Mouse (Mus musculus) B cell, adult 2 months (primary cell): ENCODE results near the gene Tacc3.

Experiments
- DNase-seq, 2 experiments: peaks; one replicate each; pipeline ENCODE4 v3.0.0; 2022

Gene Tacc3

GRCm38 (mm10) chr5:33657787-33658663, at the start of gene Tacc3, which contains the start of gene Tmem129:
Tacc3 (plus strand) TSS chr5:33658128.
Tmem129 (minus strand) TSS chr5:33658416.
- DNase-seq = peak; percentile 94 to 96

GRCm38 (mm10) chr5:33609226-33609625, 48.7 kb upstream of the Tacc3 start:
- DNase-seq = no peak

- no peak for DNase-seq
Measured at GRCm38 (mm10) chr5:33611795-33612194, 46.1 kb upstream of the Tacc3 start.

GRCm38 (mm10) chr5:33614391-33614790, 43.5 kb upstream of the Tacc3 start:
- no peak for DNase-seq

DNA sequence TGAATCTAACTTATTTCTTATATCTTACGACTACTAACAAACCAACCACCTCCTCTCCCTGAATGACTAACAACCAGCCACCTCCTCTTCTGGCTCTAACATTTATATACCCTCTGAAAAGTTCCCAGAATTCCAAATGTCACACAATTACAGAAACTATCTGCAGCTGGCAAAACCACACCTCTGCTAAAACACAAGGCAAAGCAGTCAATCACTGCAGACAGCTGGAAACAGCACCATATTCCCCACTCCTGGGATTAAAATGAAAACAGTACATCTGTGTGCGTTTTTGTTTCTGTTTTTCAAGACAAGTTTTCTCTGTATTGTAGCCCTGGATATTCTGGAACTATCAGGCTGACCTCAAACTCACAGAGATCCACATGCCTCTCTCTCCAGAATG, 35.3 kb upstream of the Tacc3 start:
- no peak for DNase-seq

- no peak for DNase-seq
Measured at GRCm38 (mm10) chr5:33623766-33624165, 34.2 kb upstream of the Tacc3 start.

DNA sequence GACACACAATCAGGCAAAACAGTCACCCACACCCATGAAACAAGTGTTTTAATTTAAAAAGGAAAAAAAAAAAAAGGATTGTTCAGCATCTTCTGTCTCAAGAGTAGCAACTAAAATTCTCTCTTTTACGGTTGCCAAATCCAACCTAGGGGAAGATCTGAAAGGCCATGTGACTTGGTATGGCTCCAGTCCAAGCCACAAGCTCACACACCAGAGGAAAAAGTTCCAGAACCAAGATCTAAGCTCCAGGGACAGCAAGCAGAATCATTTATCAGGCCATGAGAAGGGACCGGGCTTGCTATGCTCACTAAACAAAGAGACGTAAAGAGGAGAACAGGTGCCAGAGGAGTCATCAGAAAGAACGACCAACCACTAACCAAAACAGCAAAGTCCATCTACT, 30.0 kb upstream of the Tacc3 start:
- no peak for DNase-seq

DNA sequence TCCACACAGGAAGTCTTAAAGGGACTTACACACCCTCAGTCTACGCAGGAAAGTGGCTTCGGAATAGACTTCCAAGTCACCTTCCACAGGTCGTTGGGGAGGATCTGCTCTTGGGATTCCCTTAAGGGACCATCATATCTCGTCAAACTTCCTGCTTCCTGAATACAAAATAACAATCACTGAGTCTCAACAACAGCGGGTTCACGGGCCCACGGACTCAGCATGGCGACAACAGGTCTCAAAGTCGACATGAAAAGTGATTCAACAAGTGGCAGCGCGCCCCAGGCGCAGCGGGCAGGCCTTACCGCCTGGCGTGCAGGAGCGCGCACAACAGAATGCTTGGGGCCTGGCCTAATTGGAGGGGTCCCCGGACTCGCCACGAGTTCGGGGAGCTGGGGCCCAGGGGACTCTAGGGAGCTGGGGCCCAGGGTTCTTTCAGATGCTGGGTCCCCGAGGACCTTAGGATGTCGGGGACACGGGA, 29.1 kb upstream of the Tacc3 start:
- DNase-seq = peak in 1 of 2 experiments; percentile 71

DNA sequence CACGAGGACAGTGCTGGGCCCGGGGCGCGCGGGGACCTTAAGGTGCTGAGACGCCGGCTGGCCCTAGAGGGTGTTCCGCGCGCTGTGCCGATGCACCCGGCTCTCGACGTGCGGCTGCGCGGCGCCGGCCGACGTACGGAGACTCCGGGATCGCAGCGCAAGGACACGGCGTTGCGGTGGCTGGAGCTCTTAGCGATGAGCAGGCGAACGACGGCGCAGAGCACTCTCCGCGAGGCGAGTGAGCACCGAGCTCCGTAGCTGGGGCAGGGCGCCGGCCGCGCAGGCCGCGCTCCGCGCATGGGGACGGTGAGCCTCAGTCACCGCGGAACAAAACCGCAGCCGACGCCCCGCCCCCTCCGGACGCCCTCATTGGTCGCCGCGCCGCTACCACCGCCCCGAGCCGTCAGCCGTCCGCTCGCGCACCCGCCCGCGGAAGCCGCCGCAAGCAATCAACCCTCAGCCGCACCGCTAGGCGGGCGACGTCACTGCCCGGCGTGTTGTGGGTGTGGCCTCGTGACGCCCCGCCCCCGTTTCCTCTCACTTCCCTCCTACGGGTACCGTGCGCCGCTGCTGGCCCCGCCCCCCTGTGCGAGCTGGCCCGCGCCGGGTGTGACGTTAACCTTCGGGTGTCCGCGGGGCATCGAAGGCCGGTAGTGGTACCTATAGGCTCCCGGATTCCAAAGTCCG, 28.5 kb upstream of the Tacc3 start, which contains the start of the genes Fam53a and Gm9903:
Gene Fam53a (minus strand): TSS at position 335 of the 687 bp plus-strand sequence.
Gene Gm9903 (plus strand): TSS at position 625 of the 687 bp plus-strand sequence.
- DNase-seq = peak; percentile 100

- no peak for DNase-seq
Measured at GRCm38 (mm10) chr5:33630061-33630460, 27.9 kb upstream of the Tacc3 start.

DNA sequence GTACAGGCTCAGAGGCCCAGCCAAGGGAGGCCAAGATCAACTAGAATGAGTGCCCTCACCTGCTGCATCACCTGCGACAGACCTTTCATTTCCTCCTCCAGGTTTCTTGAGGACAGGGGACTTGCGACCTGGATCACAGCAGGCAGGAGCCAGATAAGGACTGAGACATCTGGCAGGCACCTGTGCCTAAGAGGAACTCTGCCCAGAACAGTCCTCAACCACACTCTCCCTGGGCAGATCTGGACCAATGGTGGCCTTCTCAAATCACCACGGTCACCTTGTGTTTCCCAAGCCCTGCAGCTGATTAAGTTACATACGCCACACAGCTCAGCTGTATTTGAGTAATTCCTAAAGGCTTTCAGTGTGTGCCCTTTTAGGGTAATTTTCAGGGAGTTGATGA, 27.3 kb upstream of the Tacc3 start:
- no peak for DNase-seq

DNA sequence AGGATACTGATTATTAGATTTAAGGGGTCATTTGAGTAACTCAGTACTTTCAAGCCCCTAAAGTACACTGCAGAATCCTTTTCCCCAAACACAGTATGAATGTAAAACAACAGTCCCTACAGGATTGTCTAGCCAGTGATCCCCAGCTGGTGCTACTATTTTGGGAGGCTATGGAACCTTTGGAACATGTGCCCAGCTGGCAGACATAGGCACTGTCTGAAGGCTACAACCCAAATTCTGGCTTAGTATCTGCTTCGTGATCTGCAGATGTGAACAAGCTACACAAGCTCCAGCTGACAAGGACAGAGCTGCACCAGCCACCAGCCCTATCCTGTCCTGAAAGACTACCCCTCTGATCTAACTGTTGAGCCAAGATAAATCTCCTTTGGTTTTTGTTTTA, 25.4 kb upstream of the Tacc3 start:
- no peak for DNase-seq

DNA sequence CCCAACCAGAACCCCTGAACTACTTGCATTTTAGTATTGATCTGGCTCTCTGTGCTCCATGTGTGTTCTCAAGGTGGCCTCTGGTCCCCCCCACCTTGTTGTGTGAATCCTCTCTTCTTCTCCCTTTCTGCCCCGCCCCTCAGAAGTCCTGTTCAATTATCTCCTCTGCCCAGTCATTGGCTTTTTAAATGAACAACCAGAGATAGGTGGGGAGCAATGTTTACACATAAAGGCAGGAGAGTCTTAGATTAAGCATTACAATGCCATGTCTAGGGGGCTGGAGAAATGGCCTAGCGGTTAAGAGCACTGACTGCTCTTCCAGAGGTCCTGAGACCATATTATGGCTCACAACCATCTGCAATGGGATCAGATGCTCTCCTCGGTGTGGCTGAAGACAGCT, 22.6 kb upstream of the Tacc3 start:
- DNase-seq = no peak

- DNase-seq = no peak
Measured at GRCm38 (mm10) chr5:33637606-33638350, 20.1 kb upstream of the Tacc3 start.

DNA sequence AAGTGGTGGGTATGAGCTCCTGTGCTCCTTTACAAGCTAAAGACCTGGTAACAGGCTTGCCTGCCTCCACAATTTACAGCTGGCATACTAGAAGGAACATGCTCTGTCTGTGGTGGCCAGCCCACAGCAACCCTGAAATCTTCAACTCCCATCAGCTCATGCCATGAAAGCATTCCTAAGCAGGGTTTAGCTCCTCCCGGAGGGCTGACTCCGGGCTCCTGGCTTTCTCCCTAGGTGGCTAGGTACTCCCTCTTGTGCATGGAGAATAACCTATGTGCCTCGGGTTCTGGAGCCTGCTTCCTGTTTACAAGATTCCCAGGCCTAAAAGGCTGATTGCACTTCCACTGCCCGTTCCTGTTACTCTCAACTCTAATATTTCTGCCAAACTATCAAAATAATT, 19.1 kb upstream of the Tacc3 start:
- DNase-seq = no peak

DNA sequence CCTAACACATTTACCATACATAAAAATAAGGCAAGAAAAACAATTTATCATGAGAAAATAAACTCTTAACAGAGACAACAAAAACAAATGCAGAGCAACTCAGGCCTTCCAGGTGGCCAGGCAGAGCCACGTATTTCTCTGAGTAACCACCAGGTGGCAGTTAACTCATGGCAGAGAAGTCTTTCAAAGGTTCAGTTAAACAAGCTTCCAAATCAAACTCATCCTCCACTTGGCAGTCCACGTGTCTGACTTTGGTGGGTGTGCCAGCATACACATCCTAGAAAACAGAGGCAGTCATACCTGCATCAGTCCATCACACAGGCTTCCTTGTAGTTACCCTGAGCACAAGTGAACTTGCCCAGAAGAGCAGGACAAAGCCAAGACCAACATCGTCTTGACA, 17.3 kb upstream of the Tacc3 start:
- peak; percentile 65 to 68 for DNase-seq

GRCm38 (mm10) chr5:33651017-33651416, 6.9 kb upstream of the Tacc3 start:
- no peak for DNase-seq

- no peak for DNase-seq
Measured at GRCm38 (mm10) chr5:33651541-33651920, 6.4 kb upstream of the Tacc3 start.

- peak; percentile 95 to 97 for DNase-seq
Measured at GRCm38 (mm10) chr5:33651921-33652782, 5.8 kb upstream of the Tacc3 start, which contains the start of gene Slbp. Slbp (minus strand) TSS chr5:33652574.

DNA sequence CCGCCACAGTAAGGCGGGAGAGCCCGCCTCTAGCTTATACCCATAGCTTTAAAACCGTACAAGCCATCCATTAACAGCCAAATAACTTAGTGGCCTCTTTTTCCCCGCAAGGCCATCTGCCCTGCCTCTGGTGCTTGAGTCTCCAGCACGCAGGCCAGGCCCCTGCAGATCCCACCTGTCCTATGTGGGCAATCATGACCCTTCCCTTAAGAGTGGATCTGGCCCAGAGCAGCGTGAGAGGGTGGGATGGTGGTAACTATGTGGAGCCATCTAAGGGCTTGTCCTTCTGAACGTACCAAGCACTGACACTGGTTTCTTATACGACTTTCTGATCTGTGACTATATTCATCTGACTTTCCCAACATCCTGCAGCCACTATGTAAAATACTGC, 5.2 kb upstream of the Tacc3 start:
- DNase-seq = no peak

DNA sequence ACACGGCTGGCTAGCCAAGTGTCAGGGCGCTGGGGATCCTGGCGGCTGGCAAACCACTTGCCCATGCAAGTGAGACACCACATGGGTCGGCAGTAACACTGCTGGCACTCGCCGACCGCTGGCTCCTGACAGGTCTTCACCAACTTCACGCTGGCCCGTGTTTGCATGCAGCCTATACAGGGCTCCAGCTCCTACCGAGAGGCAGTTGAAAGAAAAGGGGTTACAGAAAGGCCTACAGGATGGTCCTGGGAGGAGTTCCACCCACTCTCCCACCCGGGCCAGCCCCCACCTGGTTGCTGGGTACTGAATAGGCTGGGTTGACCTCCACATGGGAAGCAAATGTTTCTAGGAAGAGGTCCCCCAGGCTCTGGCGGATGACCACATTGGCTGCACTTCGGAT, 3.5 kb upstream of the Tacc3 start:
- no peak for DNase-seq

DNA sequence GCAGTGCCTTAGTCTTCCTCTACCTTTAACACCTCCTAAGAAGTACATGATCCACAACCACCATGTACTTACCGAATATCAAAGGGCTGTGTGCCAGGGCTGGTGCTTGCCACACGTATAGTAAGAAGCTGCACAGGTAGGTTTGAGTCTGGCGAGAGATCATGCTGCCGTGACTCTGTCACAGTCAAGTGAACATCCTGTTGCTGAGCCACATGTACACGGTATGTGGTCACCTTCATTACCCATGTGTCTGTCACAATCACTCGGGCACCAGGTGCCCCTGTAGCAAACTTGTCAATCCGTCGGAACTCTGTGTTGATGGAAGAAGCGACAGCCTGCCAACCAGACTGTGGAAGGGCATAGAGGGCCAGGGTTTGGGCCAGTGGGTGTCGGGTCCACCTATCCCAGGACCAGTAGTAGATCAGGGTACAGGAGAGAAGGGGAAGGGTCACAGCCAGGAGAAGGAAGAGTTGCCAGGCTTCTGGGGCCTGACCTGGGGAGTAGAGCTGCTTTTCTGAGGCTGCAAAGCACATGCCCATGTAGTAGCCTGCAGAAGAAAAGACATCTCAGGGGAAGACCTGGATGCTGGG, 2.6 kb upstream of the Tacc3 start:
- peak; percentile 21 to 40 for DNase-seq
